Mouse (Mus musculus) spleen, postnatal 0 days (tissue): ENCODE measurements around the gene Zscan4b. TPM values are rescaled to one million over a fixed set of nuclear protein-coding genes. Genes with fewer than 3 reads are reported as not detected.

Experiments used
- polyA plus RNA-seq: library from polyadenylated mRNA; unstranded; fragments of >200 nt; fragmentation: Nextera tagmentation; extraction: Ambion mirVana; gene quantifications from 2 replicates; pipeline ENCODE4 v1.2.1, GENCODE M21; 2015

The Zscan4b gene
- polyA plus RNA-seq = not detected in 2 replicates

DNA sequence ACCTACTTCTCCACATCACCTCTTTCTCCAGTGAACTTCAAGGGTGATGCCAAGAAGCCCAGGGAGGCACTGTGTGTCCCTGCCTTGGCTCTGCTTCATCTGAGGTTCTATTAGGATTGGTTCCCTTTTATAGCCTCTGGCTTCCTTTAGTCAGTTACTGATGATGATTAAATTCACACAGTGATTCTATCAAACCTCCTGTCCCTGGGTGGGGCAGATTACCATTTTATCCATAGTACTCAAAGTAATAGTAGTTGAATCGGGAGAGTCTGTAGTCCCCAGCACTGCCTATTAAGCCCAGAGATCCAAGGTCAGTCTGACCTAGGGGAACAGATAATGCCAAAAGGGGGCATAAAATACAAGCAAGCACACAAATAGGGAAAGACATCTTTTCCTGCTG lies at the start of gene Zscan4b:
Gene Zscan4b (minus strand): TSS at position 101 of the 400 bp plus-strand sequence.

Other genes starting within 250 kb of the Zscan4b start
- gene Nlrp4b, start 217.3 kb downstream of the Zscan4b start, polyA plus RNA-seq = not detected in 2 replicates
- not detected in 2 replicates for gene Vmn1r71, start 150.7 kb downstream of the Zscan4b start, polyA plus RNA-seq
- gene Zscan4c, start 100.7 kb upstream of the Zscan4b start, polyA plus RNA-seq = not detected in 2 replicates
- not detected in 2 replicates for gene Zscan4-ps1, start 164.6 kb upstream of the Zscan4b start, polyA plus RNA-seq